In genomic region chr5:113996458-113996857, GRCm38 (mm10) we compare ENCODE assay signal across 23 mouse cellular contexts. TPM values are rescaled to one million over a fixed set of nuclear protein-coding genes. Genes with fewer than 3 reads are reported as not detected.
A peak's percentile ranks its signal among the peaks of the same experiment; 100 is the strongest.
DNase-seq lines count a peak whose midpoint lies in the region; ATAC-seq and TF ChIP-seq lines count a peak whose summit lies in the region.
"Had no signal": no experiment of that assay in that cellular context is flagged by ENCODE, and none has a peak within 500 bp of the region (broad histone marks: within the 10 kb centered on the region; RNA-seq: fewer than 3 reads in every experiment).

No protein-coding gene starts in this region.

- ATAC-seq in stomach, embryonic 16.5 days (ENCODE audit: insufficient read depth, low FRiP score) = 0 out of 2 replicates have a peak, but pooled peaks have one; percentile 8
- ATAC-seq: CD4-positive, CD25-positive, alpha-beta regulatory T cell, adult 4 months; hindbrain, postnatal 0 days had no signal

- H3K4me3 ChIP-seq in lung, adult 2 months (replicated peaks; ENCODE audit: extremely low read depth, low read depth, low read length) = no peak overlapping the region
- H3K4me3 ChIP-seq in stomach, embryonic 16.5 days (replicated peaks; ENCODE audit: low read length) = no peak overlapping the region
- H3K4me3 ChIP-seq: embryonic facial prominence, embryonic 15.5 days; lung, embryonic 15.5 days had no signal

- no peak overlapping the region for H3K4me2 ChIP-seq in stomach, embryonic 16.5 days (ENCODE audit: low read depth, low read length)
- H3K4me2 ChIP-seq: embryonic facial prominence, embryonic 15.5 days; heart, embryonic 11.5 days; lung, embryonic 15.5 days had no signal

- DNase-seq in kidney, adult 11 months = peak; percentile 46
- no peak for DNase-seq in kidney, adult 18-20 months
- peak; percentile 31 for DNase-seq in lung, postnatal 36 days
- no peak for DNase-seq in lung, adult 2 months
- peak; percentile 42 for DNase-seq in adipocyte (ENCODE audit: low spot score)
- no peak for DNase-seq in right cerebral cortex, postnatal 10 days (ENCODE audit: low spot score in 2 of 2)
- DNase-seq in spleen, postnatal 4 days (ENCODE audit: low spot score in 2 of 2) = no peak
- DNase-seq: adrenal gland, postnatal 14 days; cerebellum, adult 8-10 months; gastrocnemius, postnatal 14 days; heart, postnatal 36 days; spleen, adult 18-20 months; thymus, postnatal 4 days had no signal

- TF ChIP-seq CTCF in lung, adult 2 months (IDR thresholded peaks at IDR 0.05; ENCODE audit: insufficient read depth, low read length) = no peak

- H3K9me3 ChIP-seq in stomach, embryonic 16.5 days (replicated peaks; ENCODE audit: control insufficient read depth, low read length) = no peaks in the 10 kb centered on the region
- H3K9me3 ChIP-seq: embryonic facial prominence, embryonic 15.5 days; G1E; lung, embryonic 15.5 days had no signal

- H3K9ac ChIP-seq in stomach, embryonic 16.5 days (ENCODE audit: low read length) = no peak overlapping the region
- H3K9ac ChIP-seq: embryonic facial prominence, embryonic 15.5 days; lung, embryonic 15.5 days had no signal

- H3K27ac ChIP-seq in stomach, embryonic 16.5 days (ENCODE audit: low read length) = no peak overlapping the region
- H3K27ac ChIP-seq: embryonic facial prominence, embryonic 15.5 days; hindbrain, postnatal 0 days; lung, embryonic 15.5 days had no signal

- TF ChIP-seq POLR2A in lung, adult 2 months (IDR thresholded peaks at IDR 0.05; ENCODE audit: borderline replicate concordance, extremely low read depth, low read depth, low read length) = no peak

- no peaks in the 10 kb centered on the region for H3K27me3 ChIP-seq in stomach, embryonic 16.5 days (ENCODE audit: control insufficient read depth, insufficient read depth, low read length)
- H3K27me3 ChIP-seq: embryonic facial prominence, embryonic 15.5 days; lung, embryonic 15.5 days had no signal

- 41% methylated on average over 2 of the region's 2 CpGs for WGBS in lung, adult 2 months
- WGBS in stomach, embryonic 16.5 days = 30% methylated on average over 2 of the region's 2 CpGs

- H3K4me1 ChIP-seq in lung, adult 2 months (ENCODE audit: control insufficient read depth, insufficient read depth, low read length) = peaks cover 11% of the 10 kb centered on the region
- peaks cover 11% of the 10 kb centered on the region for H3K4me1 ChIP-seq in stomach, embryonic 16.5 days (ENCODE audit: control insufficient read depth, insufficient read depth, low read length)

- H3K36me3 ChIP-seq in stomach, embryonic 16.5 days (ENCODE audit: control insufficient read depth, insufficient read depth, low read length) = no peaks in the 10 kb centered on the region
- H3K36me3 ChIP-seq: embryonic facial prominence, embryonic 15.5 days; lung, embryonic 15.5 days had no signal

RNA-seq across cellular contexts. Expression of gene Ssh1, which starts 2.8 kb away (rescaled TPM):
- polyA plus RNA-seq in lung, adult 2 months (2012; rRNA removed) = 22.1 and 27.3 TPM in 2 replicates
- 8.7 and 11.9 TPM in 2 replicates for polyA plus RNA-seq in stomach, embryonic 16.5 days (2015; fragmentation: Nextera tagmentation; extraction: Ambion mirVana)

RNA-seq across cellular contexts. Expression of gene Dao, which starts 7.0 kb away (rescaled TPM):
- 0.05 and 0.17 TPM in 2 replicates for polyA plus RNA-seq in lung, adult 2 months (2012; rRNA removed)
- polyA plus RNA-seq in stomach, embryonic 16.5 days (2015; fragmentation: Nextera tagmentation; extraction: Ambion mirVana) = 2.4 and 3.1 TPM in 2 replicates
- polyA plus RNA-seq: embryonic facial prominence, embryonic 15.5 days; forebrain, embryonic 11.5 days; G1E; heart, embryonic 11.5 days; liver, adult 2 months; lung, embryonic 15.5 days; neural tube, embryonic 11.5 days had no signal

Comparison
In these comparisons a context has a peak if more than half of its experiments do, and no peak if none do; other contexts are left out.
1. DNase-seq: peak in kidney, adult 11 months (single experiment), lung, postnatal 36 days (single experiment) and adipocyte (single experiment); none in kidney, adult 18-20 months (single experiment), lung, adult 2 months (single experiment), right cerebral cortex, postnatal 10 days (0 of 2) and spleen, postnatal 4 days (0 of 2).